Mouse (Mus musculus): ENCODE measurements around the gene Dnah14.
"Not testable (repeated sequence)": the region's sequence is repeated elsewhere in the genome, so short reads cannot be mapped to it uniquely, and the experiment has no call there.

Gene Dnah14

GRCm38 (mm10) chr1:181782600-181782999 lies 206.2 kb downstream of the Dnah14 start:
- not testable (repeated sequence) for DNase-seq (ENCODE audit: low read depth, low spot score)

GRCm38 (mm10) chr1:181789952-181790351 lies 213.6 kb downstream of the Dnah14 start:
- DNase-seq (ENCODE audit: low read depth, low spot score) = no peak

GRCm38 (mm10) chr1:181793541-181793940 lies 217.2 kb downstream of the Dnah14 start:
- no peak for DNase-seq (ENCODE audit: low read depth, low spot score)

- no peak for DNase-seq (ENCODE audit: low read depth, low spot score)
These were observed 223.6 kb downstream of the Dnah14 start for GRCm38 (mm10) chr1:181799911-181800310.

GRCm38 (mm10) chr1:181800667-181801066 lies 224.3 kb downstream of the Dnah14 start:
- DNase-seq (ENCODE audit: low read depth, low spot score) = no peak

DNA sequence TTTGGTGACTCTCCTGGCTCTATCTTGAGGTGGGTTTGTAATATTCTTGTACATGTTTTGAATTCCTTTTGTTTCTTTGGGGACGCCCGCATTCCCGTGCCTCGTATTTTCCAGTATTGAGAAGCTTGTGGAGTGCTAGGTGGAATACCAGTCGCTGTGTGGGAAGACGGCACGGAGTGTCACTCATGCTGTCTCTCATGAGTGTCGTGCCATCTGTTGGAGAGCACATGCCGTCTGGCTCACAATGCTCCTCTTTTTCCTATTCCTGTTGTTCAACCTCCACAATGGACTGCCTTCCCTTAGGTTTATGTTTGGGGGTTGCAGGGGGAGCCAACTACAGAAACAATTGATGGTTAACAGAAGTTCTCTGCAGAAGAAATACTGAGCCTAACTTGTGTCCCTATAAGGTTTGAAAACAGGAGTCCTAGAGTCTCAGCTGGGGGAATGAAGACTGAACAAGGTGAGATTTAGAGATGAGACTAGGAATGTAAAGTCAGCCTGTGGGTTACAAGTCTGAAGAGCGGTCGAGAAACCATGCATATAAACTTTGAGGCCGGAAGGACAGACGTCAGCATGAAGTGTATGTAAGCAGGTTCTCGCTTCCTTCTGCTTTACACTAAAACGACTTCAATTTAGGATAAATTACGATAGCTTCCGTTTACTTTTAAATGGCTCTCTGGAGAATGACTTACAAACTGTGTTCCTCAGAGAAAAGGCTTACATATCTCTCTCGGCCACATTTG lies 235.3 kb downstream of the Dnah14 start:
- DNase-seq (ENCODE audit: low read depth, low spot score) = no peak

- no peak for DNase-seq (ENCODE audit: low read depth, low spot score)
These were observed 250.4 kb downstream of the Dnah14 start for GRCm38 (mm10) chr1:181826716-181827115.

DNA sequence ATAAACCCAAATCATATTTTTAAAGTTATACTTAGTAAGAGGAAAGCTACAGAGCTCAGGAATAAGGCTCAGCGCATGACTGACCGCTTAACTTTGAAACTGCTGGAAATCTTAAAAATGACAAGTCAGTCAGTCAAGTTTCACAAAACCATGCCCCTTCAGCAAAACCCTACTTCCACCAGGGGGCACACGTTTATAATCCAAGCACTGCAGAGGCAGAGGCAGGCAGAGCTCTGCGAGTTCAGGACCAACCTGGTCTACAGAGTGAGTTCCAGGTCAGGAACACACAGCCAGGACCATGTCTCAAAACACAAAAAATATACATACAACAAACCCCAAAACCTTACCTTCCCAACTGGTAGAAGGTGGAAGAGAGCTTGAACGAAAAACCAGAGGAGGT lies 252.0 kb downstream of the Dnah14 start:
- DNase-seq (ENCODE audit: low read depth, low spot score) = no peak

- no peak for DNase-seq (ENCODE audit: low read depth, low spot score)
These were observed 256.4 kb downstream of the Dnah14 start for GRCm38 (mm10) chr1:181832720-181833119.

GRCm38 (mm10) chr1:181833143-181833542 lies 256.8 kb downstream of the Dnah14 start:
- DNase-seq (ENCODE audit: low read depth, low spot score) = no peak

GRCm38 (mm10) chr1:181838111-181838510 lies 261.8 kb downstream of the Dnah14 start:
- no peak for DNase-seq (ENCODE audit: low read depth, low spot score)

- DNase-seq (ENCODE audit: low read depth, low spot score) = no peak
These were observed 263.5 kb downstream of the Dnah14 start for GRCm38 (mm10) chr1:181839746-181840366.

DNA sequence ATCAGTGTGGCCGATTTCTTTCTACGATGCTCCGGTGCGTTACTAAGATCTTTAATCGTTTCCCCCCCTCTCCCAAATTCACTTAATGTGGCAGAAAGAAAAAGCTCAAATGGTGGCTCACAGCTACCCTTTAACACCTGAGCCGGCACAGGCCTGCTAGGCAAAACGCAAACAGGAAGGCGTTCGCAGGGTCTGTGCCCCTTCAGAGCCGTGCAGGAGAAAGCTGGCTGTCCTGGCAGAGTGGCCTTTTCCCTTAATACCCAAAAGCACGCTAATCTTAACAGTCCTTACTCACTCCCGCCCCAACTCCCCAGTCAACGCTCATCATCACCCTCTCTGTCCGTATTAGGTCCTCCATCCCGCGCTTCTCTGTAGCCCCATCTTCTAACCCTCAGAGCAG lies 265.0 kb downstream of the Dnah14 start:
- DNase-seq (ENCODE audit: low read depth, low spot score) = no peak

- DNase-seq (ENCODE audit: low read depth, low spot score) = peak; percentile 96
These were observed 265.7 kb downstream of the Dnah14 start for GRCm38 (mm10) chr1:181841864-181842672.

DNA sequence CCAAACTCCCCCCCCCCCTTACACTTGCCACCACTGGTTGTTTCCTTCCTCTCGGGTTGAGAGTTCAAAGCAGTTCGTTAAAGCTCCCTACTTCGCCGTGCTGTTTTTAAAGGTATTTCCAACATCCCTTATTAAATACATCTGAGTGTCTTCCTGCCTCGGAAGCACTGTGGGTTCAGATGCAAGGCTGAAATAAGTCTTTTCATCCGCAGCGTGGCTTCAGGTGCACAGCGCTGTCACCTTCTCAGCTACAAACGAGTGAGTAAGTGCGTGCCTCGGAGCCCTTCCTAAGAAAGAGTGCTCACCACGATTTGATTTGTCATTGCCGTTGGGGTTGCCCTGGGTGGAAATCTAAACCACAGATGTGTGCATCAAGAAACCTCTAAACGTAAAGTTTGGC lies 266.4 kb downstream of the Dnah14 start, which contains the start of gene Lbr:
Gene Lbr (minus strand): TSS at position 266 of the 400 bp plus-strand sequence.
- peak; percentile 6 for DNase-seq (ENCODE audit: low read depth, low spot score)

DNA sequence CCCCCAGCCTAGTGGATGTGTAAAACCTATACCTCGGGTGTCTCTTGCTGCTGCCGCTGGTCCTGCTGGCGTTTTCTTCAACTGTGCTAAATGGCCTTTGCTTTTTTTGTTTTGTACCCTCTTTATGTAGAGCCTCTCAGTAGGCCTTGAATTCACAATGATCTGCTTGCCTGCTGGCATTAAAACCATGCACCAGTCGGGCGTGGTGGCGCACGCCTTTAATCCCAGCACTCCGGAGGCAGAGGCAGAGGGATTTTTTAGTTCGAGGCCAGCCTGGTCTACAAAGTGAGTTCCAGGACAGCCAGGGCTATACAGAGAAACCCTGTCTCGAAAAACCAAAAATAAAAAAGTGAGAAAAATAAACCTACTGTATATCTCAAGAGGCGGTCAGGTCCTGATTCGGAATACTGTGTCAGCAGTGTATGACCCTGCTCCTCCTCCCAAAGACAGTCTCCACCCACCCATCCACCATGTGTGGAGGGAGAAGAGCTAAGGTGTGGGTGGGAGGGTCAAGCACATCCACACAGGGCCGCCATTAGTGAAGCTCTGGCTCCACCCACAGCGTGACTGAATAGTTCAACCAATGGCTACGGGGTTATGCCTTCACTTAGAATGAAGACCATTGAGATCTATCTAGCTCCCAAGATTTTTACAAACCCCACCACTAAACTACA lies 268.7 kb downstream of the Dnah14 start:
- no peak for DNase-seq (ENCODE audit: low read depth, low spot score)

GRCm38 (mm10) chr1:181845767-181846166 lies 269.4 kb downstream of the Dnah14 start:
- no peak for DNase-seq (ENCODE audit: low read depth, low spot score)

DNA sequence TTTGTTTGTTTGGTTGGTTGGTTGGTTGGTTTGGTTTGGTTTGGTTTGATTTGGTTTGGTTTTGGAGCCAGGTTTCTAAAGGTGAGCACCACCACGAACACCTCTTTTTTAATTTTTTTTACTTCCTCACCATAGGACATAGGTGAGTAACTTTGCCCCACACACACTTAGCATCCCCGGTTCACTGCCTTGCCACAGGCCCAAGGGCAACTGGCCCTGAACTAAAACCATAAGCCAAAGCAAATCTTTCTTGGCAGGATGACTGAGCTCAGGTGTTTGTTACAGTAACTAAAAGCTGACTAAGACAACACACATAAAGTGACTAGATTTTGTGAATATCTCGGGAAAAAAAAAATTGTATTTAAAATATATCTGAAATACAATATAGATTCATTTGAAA lies 271.0 kb downstream of the Dnah14 start:
- no peak for DNase-seq (ENCODE audit: low read depth, low spot score)

DNA sequence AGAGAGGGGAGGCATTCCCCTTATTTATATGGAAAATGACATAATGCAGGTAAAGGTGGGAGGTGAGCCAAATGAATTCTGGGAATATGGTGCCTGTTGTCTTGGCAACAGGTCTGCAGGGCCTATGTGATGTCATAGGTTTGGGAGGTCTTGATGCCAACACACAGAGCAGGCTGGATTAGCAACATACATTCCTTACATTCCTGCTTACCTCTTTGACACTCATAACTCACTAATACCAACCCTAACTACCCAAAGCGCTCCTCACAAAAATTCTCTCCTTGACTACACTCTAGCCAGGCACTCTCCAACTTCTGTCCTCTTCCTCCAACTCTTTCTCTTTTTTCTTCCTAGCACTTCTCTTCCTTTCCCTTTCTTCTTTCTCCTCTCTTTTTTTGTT lies 271.9 kb downstream of the Dnah14 start:
- no peak for DNase-seq (ENCODE audit: low read depth, low spot score)

- DNase-seq (ENCODE audit: low read depth, low spot score) = no peak
These were observed 274.1 kb downstream of the Dnah14 start for GRCm38 (mm10) chr1:181850441-181850840.

GRCm38 (mm10) chr1:181851521-181852310 lies 275.4 kb downstream of the Dnah14 start:
- no peak for DNase-seq (ENCODE audit: low read depth, low spot score)

Data from retina, postnatal 7 days (tissue).